Mouse (Mus musculus) testis, adult 2 months (tissue): ENCODE measurements around the gene Gm20388. TPM values are rescaled to one million over a fixed set of nuclear protein-coding genes. Genes with fewer than 3 reads are reported as not detected.

ENCODE experiments used
- H3K27ac ChIP-seq: fragments of 200-500 bp; 2 replicates; pipeline ENCODE4 v1.5.1; 2012; ENCODE audit warnings: low read depth, low read length; ENCODE audit not compliant: control insufficient read depth, insufficient read depth
- H3K27me3 ChIP-seq: fragments of 200-500 bp; 2 replicates; pipeline ENCODE4 v1.6.1; 2012; ENCODE audit warnings: mild to moderate bottlenecking, low read length, moderate library complexity; ENCODE audit not compliant: control insufficient read depth, insufficient read depth
- H3K36me3 ChIP-seq: fragments of 200-500 bp; 2 replicates; pipeline ENCODE4 v1.6.1; 2012; ENCODE audit warnings: mild to moderate bottlenecking, low read length; ENCODE audit not compliant: control insufficient read depth, insufficient read depth
- H3K4me1 ChIP-seq: fragments of 200-500 bp; 2 replicates; pipeline ENCODE4 v1.6.1; 2012; ENCODE audit warnings: low read length; ENCODE audit not compliant: control insufficient read depth, insufficient read depth
- H3K4me3 ChIP-seq: fragments of 200-500 bp; 2 replicates; pipeline ENCODE4 v1.5.1; 2012; ENCODE audit warnings: low read depth, mild to moderate bottlenecking, low read length, moderate library complexity, mixed read lengths; ENCODE audit not compliant: control insufficient read depth
- CTCF ChIP-seq: fragments of 200-500 bp; IDR thresholded peaks from 2 replicates; pipeline ENCODE4 v1.5.1; 2012; ENCODE audit warnings: low read depth, mild to moderate bottlenecking, inconsistent platforms, low read length, moderate library complexity; ENCODE audit not compliant: control insufficient read depth, insufficient read depth, insufficient replicate concordance
- POLR2A ChIP-seq: fragments of 200-500 bp; IDR thresholded peaks from 2 replicates; pipeline ENCODE4 v1.6.1; 2012; ENCODE audit warnings: low read depth, mild to moderate bottlenecking, inconsistent platforms, low read length, moderate library complexity; ENCODE audit not compliant: control insufficient read depth
- polyA plus RNA-seq: library from polyadenylated mRNA; depleted of rRNA; stranded (reverse); fragments of >200 nt; gene quantifications from 2 replicates; pipeline ENCODE4 v1.2.3, GENCODE M21; 2012

Gm20388 gene
- polyA plus RNA-seq, 1 experiment = 5.6 TPM

DNA sequence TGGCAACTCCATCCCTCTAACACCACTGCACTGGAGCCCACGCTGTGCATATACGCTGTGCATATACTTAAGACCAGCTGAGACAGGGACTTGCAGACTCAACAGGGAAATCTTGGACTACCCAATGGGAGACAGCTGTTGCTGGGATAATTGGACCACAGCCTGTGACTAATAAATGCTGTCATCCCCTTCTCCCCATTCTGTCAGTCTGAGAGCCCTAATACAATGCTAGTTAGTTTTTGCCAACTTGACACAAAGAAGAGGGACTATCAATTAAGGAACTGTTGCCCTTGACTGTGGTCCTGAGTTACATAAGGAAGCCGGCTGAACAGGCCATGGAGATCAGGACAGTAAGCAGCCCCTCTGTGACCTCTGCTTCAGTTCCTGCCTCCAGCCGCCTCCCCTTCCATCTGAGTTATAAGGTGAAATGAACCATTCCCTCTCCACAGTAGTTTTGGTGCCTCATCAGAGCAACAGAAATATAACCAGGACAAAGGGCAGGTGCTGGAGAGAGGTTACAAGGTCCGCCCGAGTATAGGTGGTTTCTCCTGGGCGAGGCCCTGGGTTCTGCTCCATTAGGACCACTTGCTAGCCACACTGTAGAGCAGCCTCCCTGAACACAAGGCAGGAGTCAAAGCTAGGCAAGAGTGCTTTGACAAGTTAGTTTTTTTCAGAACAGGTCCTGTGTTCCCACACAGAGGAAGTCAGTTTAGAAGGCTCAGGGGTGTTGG is 745.8 kb downstream of the Gm20388 start:
- no peaks in the 10 kb centered on the region for H3K4me1 ChIP-seq
- H3K36me3 ChIP-seq = no peaks in the 10 kb centered on the region; the same call in 1 of the 2 replicates
- no peak for TF ChIP-seq CTCF
- no peak for TF ChIP-seq POLR2A
- no peaks in the 10 kb centered on the region for H3K27me3 ChIP-seq
- H3K27ac ChIP-seq = peak overlapping the region; percentile 57
- H3K4me3 ChIP-seq = no peak overlapping the region

DNA sequence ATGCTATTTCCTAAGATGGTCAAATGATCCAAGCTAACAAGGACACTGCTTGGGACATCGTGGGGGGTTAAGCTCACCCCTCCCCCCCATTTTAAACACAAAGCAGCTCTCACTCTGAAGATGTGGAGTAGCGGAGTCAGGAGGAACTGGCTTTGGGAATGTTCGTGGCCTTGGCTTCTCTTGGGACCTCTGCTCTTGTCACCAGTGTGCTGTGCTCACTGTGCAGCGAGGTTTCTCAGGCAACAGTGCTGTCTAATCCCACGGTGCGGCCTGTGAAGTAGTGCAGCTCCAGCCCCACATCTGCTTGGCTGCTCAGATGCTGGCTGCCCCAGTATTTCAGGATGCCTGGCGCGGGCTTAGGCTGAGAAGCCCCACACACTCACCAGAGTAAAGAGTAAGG is 746.8 kb downstream of the Gm20388 start:
- Histone ChIP-seq H3K27me3 (no peaks in the 10 kb centered on the region), H3K4me3 (no peak overlapping the region), H3K27ac (no peak overlapping the region), H3K4me1 (no peaks in the 10 kb centered on the region), H3K36me3 (no peaks in the 10 kb centered on the region; the same call in 1 of the 2 replicates)
- no peak for TF ChIP-seq POLR2A
- no peak for TF ChIP-seq CTCF

- H3K4me1 ChIP-seq = peaks cover 11% of the 10 kb centered on the region
Observed at GRCm38 (mm10) chr8:120664566-120664965, 753.9 kb downstream of the Gm20388 start.

DNA sequence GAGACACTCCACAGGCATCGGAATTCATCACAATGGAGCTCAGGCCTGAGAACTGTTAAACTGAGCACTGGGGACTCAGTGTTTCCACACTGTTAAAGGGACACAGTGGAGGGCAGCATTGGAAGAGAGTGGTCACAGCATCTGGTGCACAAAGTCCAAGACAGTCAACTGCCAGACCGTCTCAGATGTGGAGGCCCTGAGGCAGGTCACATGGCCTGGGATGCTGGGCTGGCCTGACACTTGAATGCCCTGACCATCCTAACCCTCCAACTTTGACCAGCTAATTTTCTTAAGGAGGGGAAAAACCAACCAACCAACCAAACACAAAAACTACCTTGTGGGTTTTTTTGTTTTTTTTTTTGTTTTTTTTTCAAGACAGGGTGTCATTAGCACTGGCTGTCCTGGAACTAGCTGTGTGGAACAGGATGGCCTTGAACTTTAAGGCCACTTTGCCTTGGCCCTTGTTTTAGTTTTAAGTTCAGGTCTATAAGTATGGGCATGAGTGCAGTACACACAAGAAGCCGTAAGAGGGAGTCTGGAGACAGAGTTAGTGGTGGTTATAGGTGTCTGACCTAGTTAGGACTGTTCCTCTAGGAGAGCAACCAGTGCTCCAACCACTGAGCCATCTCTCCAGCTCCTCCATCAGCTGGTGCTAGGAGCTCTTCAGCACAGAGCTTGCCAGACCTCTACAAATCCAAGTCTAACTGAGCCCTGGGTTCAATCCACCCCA is 755.2 kb downstream of the Gm20388 start:
- Histone ChIP-seq H3K27me3 (no peaks in the 10 kb centered on the region), H3K4me1 (peaks cover 11% of the 10 kb centered on the region), H3K27ac (peak overlapping the region; percentile 22; the same call in 1 of the 2 replicates), H3K36me3 (no peaks in the 10 kb centered on the region), H3K4me3 (no peak overlapping the region)
- TF ChIP-seq POLR2A (no peak), CTCF (no peak)

More at GRCm38 (mm10) chr8:120664566-120664965, 753.9 kb downstream of the Gm20388 start:
- Histone ChIP-seq H3K27me3 (no peaks in the 10 kb centered on the region), H3K27ac (no peak overlapping the region; the same call in 1 of the 2 replicates), H3K36me3 (no peaks in the 10 kb centered on the region), H3K4me3 (no peak overlapping the region)
- TF ChIP-seq CTCF = no peak
- TF ChIP-seq POLR2A = no peak

DNA sequence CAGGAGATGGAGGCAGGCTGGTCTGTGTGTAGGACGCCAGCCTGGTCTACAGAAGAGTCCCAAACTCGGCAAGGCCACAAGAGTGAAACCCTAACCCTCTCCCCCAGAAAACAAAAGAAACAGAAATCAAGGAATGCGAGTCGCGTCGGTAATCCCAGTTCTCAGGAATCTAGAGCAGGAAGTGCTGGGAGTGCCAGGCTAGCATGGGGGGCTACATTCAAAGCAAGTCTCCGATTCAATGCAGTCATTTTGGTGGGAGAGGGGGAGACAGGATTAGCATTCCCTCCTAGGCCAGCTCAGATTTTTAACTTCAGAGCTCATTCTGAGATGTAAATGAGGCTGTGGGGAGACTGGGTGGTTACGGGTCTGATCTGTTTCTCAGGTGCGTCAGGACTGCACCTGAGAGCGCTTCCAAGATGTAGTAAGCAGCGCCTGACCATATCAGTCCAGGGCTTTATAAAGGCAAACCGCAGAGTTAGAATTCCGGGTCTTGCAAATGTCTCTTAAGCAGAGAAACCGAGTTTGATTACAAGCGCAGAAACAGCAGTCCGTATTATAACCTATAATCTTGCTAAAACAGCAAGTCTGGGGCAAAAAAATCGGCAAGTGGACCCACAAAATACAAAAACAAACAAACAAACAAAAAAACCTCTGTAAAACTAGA is 756.3 kb downstream of the Gm20388 start:
- Histone ChIP-seq H3K27me3 (no peaks in the 10 kb centered on the region), H3K4me3 (peak overlapping the region; percentile 90), H3K27ac (peak overlapping the region; percentile 46; the same call in 1 of the 2 replicates), H3K4me1 (peaks cover 11% of the 10 kb centered on the region), H3K36me3 (no peaks in the 10 kb centered on the region; the same call in none of the 2 replicates)
- no peak for TF ChIP-seq POLR2A
- TF ChIP-seq CTCF = no peak

DNA sequence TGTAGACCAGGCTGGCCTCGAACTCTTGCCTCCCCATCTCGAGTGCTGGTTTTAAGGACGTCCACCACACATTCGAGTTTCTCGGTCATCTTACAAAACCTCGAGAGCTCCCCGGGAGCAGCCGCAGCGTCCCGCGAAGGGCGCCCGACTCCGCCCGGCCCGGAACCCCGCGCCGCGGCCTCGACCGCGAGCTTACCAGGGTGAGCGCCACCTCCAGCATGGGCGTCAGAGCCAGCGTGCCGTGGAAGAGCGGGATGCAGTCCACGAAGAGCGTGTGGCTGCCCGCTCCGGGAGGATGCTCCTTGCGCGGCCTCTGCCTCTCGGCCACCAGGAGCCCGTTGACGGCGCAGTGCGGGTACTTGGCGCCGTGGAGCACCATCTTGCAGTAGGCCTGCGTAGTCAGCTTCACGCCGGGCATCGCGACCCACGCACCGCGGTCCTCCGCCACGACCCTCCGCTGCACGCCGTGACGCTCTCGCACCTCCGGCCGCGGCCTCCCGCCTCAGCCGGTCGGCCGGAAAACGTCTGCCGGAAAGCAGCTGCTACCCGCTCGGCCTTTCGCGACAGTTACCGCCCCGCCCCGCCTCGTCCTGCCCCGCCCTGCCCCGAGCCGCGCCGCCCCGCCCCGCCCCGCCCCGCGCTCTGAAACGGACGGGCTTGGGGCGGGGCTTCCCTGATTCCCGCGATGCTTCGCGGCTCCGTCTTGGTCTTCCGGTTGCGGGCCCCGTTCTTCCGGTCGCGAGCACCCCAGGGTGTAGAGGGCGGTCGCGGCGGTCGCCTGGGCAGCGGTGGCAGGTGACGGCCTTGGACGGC is 757.1 kb downstream of the Gm20388 start, which contains the start of the genes Gm27021 and Cox4i1:
Gene Gm27021 (minus strand): TSS at position 519 of the 813 bp plus-strand sequence.
Gene Cox4i1 (plus strand): TSS at position 662 of the 813 bp plus-strand sequence.
- H3K27me3 ChIP-seq = no peaks in the 10 kb centered on the region
- peak within 1 kb of the TSS; percentile 90 for H3K4me3 ChIP-seq
- no peaks in the 10 kb centered on the region; the same call in none of the 2 replicates for H3K36me3 ChIP-seq
- peak within 1 kb of the TSS; percentile 85 for H3K27ac ChIP-seq
- peak; percentile 89 for TF ChIP-seq POLR2A
- TF ChIP-seq CTCF = no peak
- peaks cover 11% of the 10 kb centered on the region for H3K4me1 ChIP-seq
